Mouse (Mus musculus) gastrocnemius, adult 2 months (tissue): ENCODE results near the gene Slc22a5. TPM values are rescaled to one million over a fixed set of nuclear protein-coding genes. Genes with fewer than 3 reads are reported as not detected.

Source experiments
- DNase-seq: peaks from one replicate; pipeline ENCODE4 v3.0.0; 2022
- H3K27ac ChIP-seq: fragments of 200-600 bp; 2 replicates; pipeline ENCODE4 v1.8.1; 2022; ENCODE audit warnings: mild to moderate bottlenecking
- H3K4me3 ChIP-seq: fragments of 200-600 bp; 2 replicates; pipeline ENCODE4 v1.8.1; 2022; ENCODE audit warnings: mild to moderate bottlenecking, moderate library complexity
- CTCF ChIP-seq: fragments of 200-600 bp; IDR thresholded peaks from 2 replicates; pipeline ENCODE4 v1.8.1; 2022; ENCODE audit warnings: antibody characterized with exemption, mild to moderate bottlenecking, moderate library complexity
- intact Hi-C: fragments of 180-260 bp; cut with DNase I; formaldehyde crosslinking; loops from one replicate; pipeline ENCODE4 v1.15.1; 2025
- total RNA-seq, 2 experiments: library from RNA; stranded (reverse); gene quantifications; 2 replicates each; pipeline ENCODE4 v1.2.3; 2021

Slc22a5 gene
- total RNA-seq, 2 experiments from 2014 or later, result 7.6 to 11.0 TPM

DNA sequence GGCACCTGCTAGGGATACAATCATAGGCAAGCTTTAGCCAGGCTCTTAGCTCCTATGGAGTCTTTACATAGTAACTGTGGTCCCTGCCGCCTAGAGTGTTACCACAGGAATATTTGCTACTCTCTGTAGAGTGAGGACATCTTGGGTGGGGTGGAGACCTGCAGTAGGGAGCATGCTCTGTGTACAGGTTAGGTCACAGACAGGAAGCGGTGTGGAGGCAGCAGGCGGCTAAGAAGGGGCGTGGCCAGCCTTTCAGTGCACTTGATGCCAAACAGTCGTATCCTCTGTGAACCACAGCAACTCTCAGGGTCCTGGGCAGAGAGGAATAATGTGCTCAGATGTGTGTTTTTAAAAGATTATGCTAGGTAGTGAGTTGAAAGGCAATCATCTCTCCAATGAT, 39.7 kb downstream of the Slc22a5 start:
- Histone ChIP-seq H3K27ac (peak overlapping the region; percentile 35; the same call in 1 of the 2 replicates), H3K4me3 (no peak overlapping the region)
- no peak for DNase-seq
- intact Hi-C loops, result loop anchor here (2.0 kb wide), 1 partner anchor 115 kb away; no protein-coding TSS in a partner anchor
- TF ChIP-seq CTCF, result no peak

DNA sequence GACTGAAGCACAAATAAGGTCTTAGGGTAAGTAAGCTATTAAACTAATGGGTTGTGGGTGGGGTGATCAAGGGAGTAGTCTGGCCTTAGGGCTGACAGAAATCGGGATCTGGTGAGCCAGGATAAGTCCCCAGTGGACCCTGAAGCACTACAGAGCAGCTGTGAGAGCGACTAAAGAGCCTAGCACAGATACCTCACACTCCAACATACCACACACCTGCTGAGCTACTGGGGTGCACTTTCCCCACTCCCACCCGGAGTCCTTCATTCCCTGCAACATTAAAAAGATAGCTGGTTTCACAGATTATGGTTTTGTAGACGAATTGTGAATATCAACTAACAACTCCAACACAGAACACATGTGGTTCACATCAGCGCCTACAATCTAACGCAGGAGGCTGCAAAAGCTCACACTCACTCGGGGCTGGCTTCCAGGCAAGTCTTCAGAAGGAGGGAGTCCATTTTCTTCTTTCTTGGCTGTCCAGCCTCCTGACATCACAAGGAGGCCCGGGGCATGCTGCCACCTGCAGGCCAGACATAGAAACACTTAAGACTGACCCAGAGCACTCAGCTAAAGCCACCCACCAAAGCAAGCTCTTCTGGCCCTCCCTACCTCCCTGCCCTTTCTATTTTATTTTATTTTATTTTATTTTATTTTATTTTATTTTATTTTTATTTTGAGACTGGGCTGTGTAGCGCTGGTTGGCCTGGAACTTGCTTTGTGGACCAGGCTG, 41.7 kb downstream of the Slc22a5 start:
- Histone ChIP-seq H3K27ac (peak overlapping the region; percentile 80), H3K4me3 (peak overlapping the region; percentile 58)
- intact Hi-C loops, result loop anchor here (1.0 to 2.0 kb wide), 2 partner anchors 91 to 113 kb away; no protein-coding TSS in a partner anchor
- DNase-seq, result peak; percentile 91
- TF ChIP-seq CTCF, result peak; percentile 92

DNA sequence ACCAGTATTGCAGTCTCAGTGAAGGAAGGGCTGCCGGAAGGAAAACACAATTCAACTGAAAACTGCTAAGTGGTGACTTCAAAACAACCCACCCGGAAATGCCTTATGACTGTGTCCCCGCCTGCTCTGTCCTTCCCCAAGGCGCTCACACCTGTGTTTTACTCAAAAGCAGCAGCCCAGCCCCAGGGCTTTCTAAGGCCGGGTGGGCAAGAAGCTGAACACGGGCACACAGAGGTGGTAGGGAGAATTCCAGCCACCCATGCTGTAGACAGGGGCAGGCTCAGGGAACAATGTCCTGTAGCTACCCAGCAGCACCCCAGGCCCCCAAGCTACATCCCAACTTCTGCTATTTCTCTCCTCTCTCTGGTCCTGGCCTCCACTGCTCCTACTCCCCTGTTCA, 45.8 kb downstream of the Slc22a5 start:
- DNase-seq, result no peak

DNA sequence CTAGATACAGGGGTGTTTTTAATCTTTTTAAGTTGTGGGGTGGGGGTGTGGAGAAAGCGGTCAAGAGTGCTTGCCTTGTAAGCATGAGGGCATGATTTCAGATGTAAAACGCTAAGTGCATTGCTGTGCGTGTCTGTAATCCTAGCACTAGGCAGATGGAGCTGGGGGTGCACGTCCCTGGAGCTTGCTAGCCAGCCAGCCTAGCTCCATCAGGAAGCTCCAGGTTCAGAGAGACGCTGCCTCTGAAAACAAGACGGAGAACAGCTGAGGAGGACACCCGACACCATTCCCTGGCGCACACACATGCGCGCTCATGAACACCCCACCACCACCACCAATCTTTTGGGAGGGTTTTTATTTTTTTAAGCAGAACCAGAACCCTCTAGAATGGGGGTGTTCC, 48.4 kb downstream of the Slc22a5 start:
- intact Hi-C loops, result no loop called here
- no peak for TF ChIP-seq CTCF
- no peak overlapping the region for H3K27ac ChIP-seq
- no peak overlapping the region for H3K4me3 ChIP-seq
- peak; percentile 32 for DNase-seq

More for the DNA sequence above, 45.8 kb downstream of the Slc22a5 start:
- H3K4me3 ChIP-seq, result peak overlapping the region; percentile 18; the same call in 1 of the 2 replicates
- TF ChIP-seq CTCF, result no peak
- intact Hi-C loops, result no loop called here
- peak overlapping the region; percentile 74 for H3K27ac ChIP-seq

DNA sequence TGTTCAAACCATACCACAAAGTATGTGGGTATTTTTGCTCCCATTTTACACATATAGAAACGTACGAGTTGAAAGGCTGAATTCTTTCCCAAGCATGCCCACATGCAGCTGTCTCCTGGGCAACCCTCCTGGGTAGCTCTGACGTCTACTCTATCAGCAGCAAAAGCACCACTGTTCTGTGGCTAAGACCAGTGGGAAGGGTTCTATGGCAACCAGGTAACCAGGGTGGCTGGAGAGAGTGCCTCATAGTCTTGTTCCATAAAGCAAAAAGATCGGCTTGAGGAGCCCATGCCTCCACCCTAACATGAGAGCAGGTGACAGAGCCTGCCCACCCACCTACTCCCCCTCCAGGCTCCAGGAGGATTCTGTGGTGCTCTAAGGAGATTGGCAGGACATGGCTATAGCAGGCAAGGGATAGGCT, 49.3 kb downstream of the Slc22a5 start:
- intact Hi-C loops, result no loop called here
- Histone ChIP-seq H3K27ac (no peak overlapping the region), H3K4me3 (no peak overlapping the region)
- no peak for TF ChIP-seq CTCF
- DNase-seq, result no peak

DNA sequence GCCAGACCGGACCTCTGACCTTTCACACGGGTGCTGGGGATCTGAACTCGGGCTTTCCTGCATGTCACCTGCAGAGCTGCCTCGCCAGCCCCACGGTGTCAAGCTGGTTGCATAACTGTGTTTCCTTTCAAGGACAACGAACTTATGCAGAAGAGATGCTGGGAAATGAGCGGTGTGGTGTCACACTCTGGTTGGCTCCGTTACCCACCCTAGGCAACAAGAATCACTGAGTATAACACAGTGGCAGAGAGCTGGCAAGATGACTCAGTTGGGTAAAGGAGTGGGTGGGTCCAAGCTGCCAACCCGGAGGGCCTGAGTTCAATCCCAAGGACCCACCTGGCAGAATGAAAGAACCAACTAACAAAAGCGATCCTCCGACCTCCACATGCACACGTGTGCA, 49.9 kb downstream of the Slc22a5 start:
- H3K27ac ChIP-seq, result no peak overlapping the region
- intact Hi-C loops, result no loop called here
- H3K4me3 ChIP-seq, result no peak overlapping the region
- TF ChIP-seq CTCF, result no peak
- DNase-seq, result no peak

DNA sequence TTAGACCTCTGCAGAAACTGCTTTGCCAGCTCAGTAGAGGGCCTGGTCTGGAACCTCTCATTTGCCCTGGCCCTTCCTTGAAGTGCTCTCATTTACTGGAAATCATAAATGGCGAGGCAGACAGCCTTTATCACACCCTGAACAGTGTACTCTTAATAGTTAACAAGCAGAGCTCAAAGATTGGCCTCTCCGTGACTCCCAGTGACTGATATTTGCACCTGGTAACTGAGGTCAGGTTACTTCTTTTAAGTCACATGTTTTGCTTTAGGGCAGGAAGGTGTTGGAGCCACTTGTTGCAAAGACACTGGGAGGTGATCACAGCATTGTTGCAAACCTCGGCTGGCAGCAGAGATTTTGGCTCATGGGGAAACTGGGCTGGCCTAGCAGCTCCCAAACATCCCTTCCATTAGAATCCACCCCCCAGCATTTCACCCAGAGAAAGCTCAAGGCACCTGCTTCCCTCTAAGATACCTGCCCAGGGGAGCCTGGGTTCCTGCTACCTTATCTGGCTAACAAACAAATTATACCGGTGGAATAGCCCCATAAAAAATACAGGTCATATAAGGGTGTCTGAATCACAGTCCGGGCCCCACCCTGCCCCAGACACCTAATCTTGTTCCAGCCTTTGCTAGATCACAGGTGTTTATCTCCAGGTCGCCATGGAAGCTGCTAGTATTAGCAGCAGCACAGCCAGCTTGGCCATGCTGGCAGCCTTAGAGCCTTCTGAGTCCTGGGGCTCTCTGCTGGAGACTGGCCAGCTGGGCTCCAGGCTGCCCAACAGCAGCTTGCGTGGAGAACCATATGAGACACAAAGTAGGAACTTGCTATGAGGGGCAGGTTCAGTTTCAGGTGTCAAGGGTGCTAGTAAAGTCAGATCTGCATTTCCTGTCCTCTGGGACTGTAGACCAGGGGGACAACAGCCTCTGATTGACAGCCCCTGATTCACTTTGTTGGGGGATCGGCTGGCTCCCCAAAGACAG, 51.5 kb downstream of the Slc22a5 start:
- intact Hi-C loops, result no loop called here
- DNase-seq, result peak; percentile 46
- Histone ChIP-seq H3K27ac (peak overlapping the region; percentile 6; the same call in 1 of the 2 replicates), H3K4me3 (no peak overlapping the region)
- TF ChIP-seq CTCF, result no peak

DNA sequence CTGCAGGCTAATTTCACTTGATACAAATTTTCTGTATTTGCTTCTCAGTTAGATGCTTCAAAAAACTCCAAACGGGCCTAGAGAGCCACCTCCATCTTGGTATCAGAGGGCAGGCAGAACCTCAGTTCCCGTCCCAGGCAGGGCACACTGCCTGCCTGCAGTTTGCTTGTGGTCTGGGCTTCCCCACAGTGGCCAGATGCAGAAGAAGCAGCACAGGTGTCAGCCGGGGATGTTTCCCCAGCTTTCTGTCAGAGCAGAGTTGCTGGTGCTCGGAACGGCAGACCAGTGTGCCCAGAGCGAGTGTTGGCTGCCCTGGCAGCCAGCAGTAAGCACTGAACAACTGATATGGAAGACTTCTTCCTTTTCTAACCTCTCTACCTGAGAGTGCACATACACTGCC, 52.3 kb downstream of the Slc22a5 start:
- Histone ChIP-seq H3K27ac (peak overlapping the region; percentile 6; the same call in 1 of the 2 replicates), H3K4me3 (no peak overlapping the region)
- no peak for TF ChIP-seq CTCF
- DNase-seq, result no peak
- intact Hi-C loops, result no loop called here

DNA sequence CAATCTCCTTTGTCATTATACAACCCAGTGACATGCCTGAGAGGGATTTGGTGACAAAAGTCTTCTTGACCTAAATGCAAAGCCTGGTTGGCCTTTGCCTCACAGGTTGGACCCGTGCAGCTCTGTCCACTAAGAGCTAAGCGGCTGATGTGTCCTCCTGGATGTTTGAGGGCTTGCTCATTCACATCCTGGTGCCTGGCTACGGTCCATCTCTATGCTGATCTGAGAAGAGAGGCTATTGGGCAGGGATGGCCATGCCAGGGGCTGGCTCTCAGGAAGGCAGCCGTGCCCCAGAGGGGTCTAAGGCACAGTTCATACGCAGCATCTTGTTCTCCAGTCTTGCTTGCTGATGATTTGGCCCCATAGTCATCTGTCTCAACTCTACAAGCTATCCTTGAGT, 53.7 kb downstream of the Slc22a5 start:
- intact Hi-C loops, result no loop called here
- Histone ChIP-seq H3K4me3 (no peak overlapping the region), H3K27ac (no peak overlapping the region)
- TF ChIP-seq CTCF, result no peak
- DNase-seq, result no peak

DNA sequence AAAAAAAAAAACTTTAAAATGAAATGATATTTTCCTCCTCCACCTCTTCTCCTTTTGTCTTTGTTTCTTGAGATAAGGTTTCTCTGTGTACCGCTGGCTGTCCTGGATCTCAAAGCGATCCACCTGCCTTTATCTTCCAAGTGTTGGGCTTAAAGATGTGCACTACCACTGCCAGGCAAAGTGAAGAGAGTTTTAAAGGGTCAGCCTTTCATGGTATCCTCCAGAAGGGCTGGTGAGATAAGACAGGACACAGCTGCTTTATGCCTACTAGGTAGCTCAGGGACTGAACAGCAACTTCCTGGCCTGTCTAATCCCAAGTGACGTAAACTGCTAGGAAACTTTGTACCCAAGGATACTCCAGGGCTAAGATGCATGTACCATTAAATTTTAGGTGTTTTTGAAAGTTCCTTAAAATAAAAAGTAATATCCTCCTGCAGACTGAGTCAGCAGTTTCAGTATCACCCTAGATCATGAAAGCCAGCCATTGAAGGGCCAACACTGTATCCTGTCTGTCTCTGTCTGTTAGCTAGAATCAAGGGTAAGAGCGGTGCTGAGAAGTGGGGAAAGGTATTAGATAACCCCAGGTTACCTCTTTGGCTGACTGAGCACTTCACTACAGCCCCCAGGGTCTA, 56.0 kb downstream of the Slc22a5 start:
- Histone ChIP-seq H3K4me3 (no peak overlapping the region), H3K27ac (no peak overlapping the region)
- intact Hi-C loops, result no loop called here
- no peak for TF ChIP-seq CTCF
- DNase-seq, result no peak

DNA sequence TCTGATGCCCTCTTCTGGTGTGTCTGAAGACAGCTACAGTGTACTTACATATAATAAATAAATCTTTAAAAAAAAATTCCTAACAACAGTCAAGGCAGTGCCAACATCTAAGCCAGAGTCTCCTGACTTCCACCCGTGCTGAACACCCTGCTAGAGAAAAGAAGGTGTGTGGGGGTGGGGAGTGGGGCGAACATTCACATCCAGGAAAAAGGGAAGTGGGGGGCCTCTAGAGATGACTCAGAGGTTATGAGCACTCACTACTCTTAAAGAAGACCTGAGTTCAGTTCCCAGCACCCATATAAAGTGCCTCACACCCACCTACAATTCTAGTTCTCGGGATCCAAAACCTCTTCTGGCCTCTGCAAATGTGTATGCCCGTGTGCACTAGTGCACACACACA, 66.1 kb downstream of the Slc22a5 start:
- TF ChIP-seq CTCF, result no peak
- no peak overlapping the region for H3K27ac ChIP-seq

DNA sequence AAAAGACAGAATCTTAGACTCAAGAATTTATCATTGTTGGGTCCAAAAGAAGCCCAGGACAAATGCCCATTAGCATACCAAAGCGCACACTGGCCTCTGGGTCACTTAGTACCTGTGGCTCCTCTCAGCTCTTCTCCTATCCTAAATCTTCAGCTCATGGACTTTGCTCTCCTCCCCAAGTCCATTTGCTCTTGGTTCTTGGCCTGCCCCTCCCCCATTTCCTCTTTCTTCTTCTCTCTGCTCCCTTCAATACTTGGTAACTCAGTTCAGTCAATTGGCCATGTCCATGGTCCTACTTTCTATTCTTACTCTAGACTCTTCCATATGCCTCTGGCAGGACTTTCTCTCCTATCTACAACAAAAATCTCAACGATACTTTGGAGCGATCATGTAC, 69.5 kb downstream of the Slc22a5 start:
- Histone ChIP-seq H3K27ac (no peak overlapping the region; the same call in 1 of the 2 replicates), H3K4me3 (no peak overlapping the region)
- intact Hi-C loops, result no loop called here
- no peak for DNase-seq
- no peak for TF ChIP-seq CTCF

More for the DNA sequence above, 66.1 kb downstream of the Slc22a5 start:
- DNase-seq, result peak; percentile 5
- intact Hi-C loops, result no loop called here
- no peak overlapping the region for H3K4me3 ChIP-seq
